Mouse (Mus musculus) gonadal fat pad, adult 2 months (tissue): Measurements from ENCODE around the gene Lman2. TPM values are rescaled to one million over a fixed set of nuclear protein-coding genes. Genes with fewer than 3 reads are reported as not detected.

ENCODE experiments used
- DNase-seq: peaks from one replicate; pipeline ENCODE4 v3.0.0-alpha.2; 2012; ENCODE audit warnings: low read depth
- polyA plus RNA-seq: library from polyadenylated mRNA; depleted of rRNA; stranded (reverse); fragments of >200 nt; gene quantifications from 2 replicates; pipeline ENCODE4 v1.2.3, GENCODE M21; 2012; rRNA removed

Lman2 gene
- polyA plus RNA-seq, 1 experiment, result 319 TPM

GRCm38 (mm10) chr13:55327169-55327568, 35.4 kb downstream of the Lman2 start:
- no peak for DNase-seq

- no peak for DNase-seq
These were observed 37.0 kb downstream of the Lman2 start for GRCm38 (mm10) chr13:55325596-55325995.

GRCm38 (mm10) chr13:55322130-55322825, 40.3 kb downstream of the Lman2 start:
- DNase-seq, result no peak

- DNase-seq, result no peak
These were observed 41.0 kb downstream of the Lman2 start, which contains the start of gene Rab24 for GRCm38 (mm10) chr13:55321434-55322129. Gene Rab24, minus strand, starts transcription at chr13:55321946.

DNA sequence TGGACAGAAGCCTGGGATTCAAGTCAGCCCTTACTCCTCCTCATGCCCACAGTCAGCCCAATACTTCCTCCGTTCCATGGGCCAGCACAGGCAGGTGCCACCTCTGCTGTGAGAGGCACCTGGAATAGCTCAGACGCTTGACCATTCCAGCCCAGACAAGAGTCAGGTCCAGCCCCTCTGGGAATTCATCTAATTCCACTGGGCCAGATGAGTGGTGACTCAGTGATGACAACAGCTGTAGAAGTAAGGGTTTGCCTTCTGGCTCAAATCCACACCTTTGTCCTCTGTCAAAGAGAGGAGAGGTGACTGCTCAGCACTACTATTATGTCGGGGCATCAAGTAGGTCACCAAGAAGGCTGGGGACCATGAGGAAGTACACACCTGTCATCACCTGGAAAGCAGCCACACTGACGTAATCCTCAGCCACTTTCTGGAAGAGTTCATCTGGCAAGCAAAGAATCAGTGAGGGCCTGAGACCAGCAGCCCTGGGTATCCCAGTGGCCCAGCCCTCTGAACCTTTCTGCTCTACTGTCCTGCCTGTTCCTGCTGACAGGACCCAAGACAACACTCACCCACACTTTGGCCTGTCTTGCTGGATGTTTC, 42.6 kb downstream of the Lman2 start, which contains the start of gene Prelid1:
Gene Prelid1, plus strand, starts transcription at position 570 of the 603 bp plus-strand sequence.
- DNase-seq, result no peak

DNA sequence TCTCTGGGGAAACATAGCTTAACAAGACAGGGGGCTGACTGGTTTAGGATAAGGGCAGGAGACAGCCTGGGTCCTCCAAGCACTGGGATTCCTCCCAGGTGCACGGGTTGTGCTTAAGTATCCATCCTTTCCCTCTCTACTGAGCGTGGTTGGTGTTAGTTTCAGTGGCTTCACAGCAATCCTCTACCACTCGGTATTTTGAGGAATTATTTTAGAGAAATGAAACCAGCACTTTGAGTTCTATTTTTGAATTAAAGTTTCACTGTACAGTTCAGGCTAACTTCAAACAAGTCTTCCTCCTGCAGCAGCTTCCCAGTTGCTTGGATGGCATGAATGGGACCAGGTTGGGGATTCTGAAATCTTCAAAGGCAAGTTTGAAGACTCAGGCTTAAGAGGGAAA, 44.2 kb downstream of the Lman2 start:
- no peak for DNase-seq

DNA sequence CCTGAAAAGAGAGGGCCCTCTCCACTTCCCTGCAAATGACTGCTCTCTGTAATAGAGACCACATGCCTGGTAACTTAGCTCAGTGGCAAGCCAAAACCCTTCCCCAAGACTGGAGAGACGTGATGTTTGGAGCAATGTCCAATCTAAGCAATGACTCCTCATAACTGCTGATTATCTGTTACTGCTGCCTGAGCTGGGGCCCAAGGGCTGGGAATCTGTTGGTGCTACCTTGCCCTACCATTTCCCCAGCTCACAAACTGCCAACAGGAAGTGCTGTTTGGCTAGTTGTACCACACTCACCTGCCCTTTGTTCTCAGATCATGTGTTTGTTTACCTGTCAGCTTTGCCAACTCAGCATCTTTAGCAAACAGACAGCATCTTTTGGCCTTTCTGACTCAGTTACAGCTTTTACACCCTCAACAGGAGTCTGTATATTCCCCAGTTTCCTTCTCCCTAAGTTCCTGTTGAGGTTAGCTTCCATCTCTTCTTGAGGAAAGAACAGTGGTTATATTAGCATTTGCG, 47.6 kb downstream of the Lman2 start:
- no peak for DNase-seq

GRCm38 (mm10) chr13:55313051-55313450, 49.5 kb downstream of the Lman2 start:
- no peak for DNase-seq

- DNase-seq, result no peak
These were observed 50.5 kb downstream of the Lman2 start for GRCm38 (mm10) chr13:55312028-55312630.

GRCm38 (mm10) chr13:55300913-55301312, 61.7 kb downstream of the Lman2 start:
- no peak for DNase-seq

DNA sequence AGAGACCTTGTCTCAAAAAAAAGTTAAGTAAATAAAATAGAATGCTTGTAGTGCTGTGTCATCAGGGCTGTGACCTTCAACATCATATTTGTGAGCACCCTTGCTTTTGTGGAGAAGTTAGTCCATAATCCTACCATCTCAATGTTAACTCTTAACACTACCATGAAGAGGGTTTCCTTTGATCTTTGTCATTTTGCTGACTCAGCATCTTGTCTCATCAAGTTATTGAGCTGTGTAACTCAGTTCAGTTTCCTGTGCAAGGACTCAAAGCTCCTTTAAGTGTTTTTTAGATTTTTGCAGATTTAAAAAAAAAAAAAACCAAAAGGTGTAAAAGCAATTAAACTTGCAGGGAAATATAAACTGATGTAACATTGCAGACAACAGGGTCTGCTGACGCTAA, 65.8 kb downstream of the Lman2 start:
- DNase-seq, result no peak

Other genes starting within 250 kb of the Lman2 start
- gene Gm17617, start 229.2 kb downstream of the Lman2 start, polyA plus RNA-seq, result not detected in 2 replicates
- 4.3 and 6.0 TPM in 2 replicates for gene Fgfr4, start 210.1 kb downstream of the Lman2 start, polyA plus RNA-seq
- 23.1 and 26.3 TPM in 2 replicates for gene Nsd1, start 153.0 kb downstream of the Lman2 start, polyA plus RNA-seq
- gene Prelid1, start 42.3 kb downstream of the Lman2 start, polyA plus RNA-seq, result 245 and 271 TPM in 2 replicates
- gene Rab24, start 40.8 kb downstream of the Lman2 start, polyA plus RNA-seq, result 82.7 and 84.8 TPM in 2 replicates
- gene Mxd3, start 33.0 kb downstream of the Lman2 start, polyA plus RNA-seq, result 1.3 and 2.2 TPM in 2 replicates
- 2.4 and 2.8 TPM in 2 replicates for gene Rgs14, start 6.9 kb upstream of the Lman2 start, polyA plus RNA-seq
- gene Slc34a1, start 35.4 kb upstream of the Lman2 start, polyA plus RNA-seq, result 0.34 and 0.91 TPM in 2 replicates
- gene Pfn3, start 52.4 kb upstream of the Lman2 start, polyA plus RNA-seq, result 0.26 and 0.49 TPM in 2 replicates
- gene F12, start 64.0 kb upstream of the Lman2 start, polyA plus RNA-seq, result 0.12 and 0.55 TPM in 2 replicates
- 36.1 and 44.1 TPM in 2 replicates for gene Grk6, start 82.3 kb upstream of the Lman2 start, polyA plus RNA-seq
- gene Prr7, start 101.5 kb upstream of the Lman2 start, polyA plus RNA-seq, result 1.9 and 3.4 TPM in 2 replicates
- gene Dbn1, start 125.3 kb upstream of the Lman2 start, polyA plus RNA-seq, result 20.5 and 24.4 TPM in 2 replicates
- gene Pdlim7, start 150.9 kb upstream of the Lman2 start, polyA plus RNA-seq, result 79.3 and 81.5 TPM in 2 replicates
- 5.5 and 6.7 TPM in 2 replicates for gene Dok3, start 166.5 kb upstream of the Lman2 start, polyA plus RNA-seq
- gene Ddx41, start 173.9 kb upstream of the Lman2 start, polyA plus RNA-seq, result 52.7 and 53.6 TPM in 2 replicates
- gene Fam193b, start 208.3 kb upstream of the Lman2 start, polyA plus RNA-seq, result 51.3 and 57.7 TPM in 2 replicates
- 166 and 199 TPM in 2 replicates for gene Tmed9, start 210.9 kb upstream of the Lman2 start, polyA plus RNA-seq
- 20.3 and 25.3 TPM in 2 replicates for gene B4galt7, start 237.1 kb upstream of the Lman2 start, polyA plus RNA-seq